Mouse (Mus musculus) embryonic fibroblast, embryonic 13.5 days (primary cell): ENCODE data around the gene Cib1.

Experiments used
- CTCF ChIP-seq: IDR thresholded peaks from 2 replicates; pipeline ENCODE4 v1.5.1; 2011; ENCODE audit warnings: mild to moderate bottlenecking, control low read depth, low read length, moderate library complexity, borderline replicate concordance; ENCODE audit not compliant: insufficient read depth
- POLR2A ChIP-seq: IDR thresholded peaks from 2 replicates; pipeline ENCODE4 v1.6.1; 2011; ENCODE audit warnings: low read depth, mild to moderate bottlenecking, control low read depth, low read length, moderate library complexity

DNA sequence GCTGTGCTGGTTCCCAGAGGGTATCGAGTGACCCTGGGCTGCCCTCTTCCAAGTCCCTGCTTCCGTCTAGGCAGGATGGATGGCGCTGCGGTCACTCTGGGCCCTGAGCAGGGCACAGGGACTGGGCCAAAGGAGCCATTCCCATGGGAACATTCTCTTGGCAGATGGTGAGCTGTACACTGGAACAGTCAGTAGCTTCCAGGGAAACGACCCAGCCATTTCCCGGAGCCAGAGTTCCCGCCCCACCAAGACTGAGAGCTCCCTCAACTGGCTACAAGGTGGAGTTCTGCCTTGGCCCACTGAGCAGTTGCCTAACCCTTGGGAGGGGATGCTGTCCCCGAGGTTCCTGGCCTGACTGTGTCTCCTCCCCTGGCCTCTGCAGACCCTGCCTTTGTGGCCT, 16.0 kb downstream of the Cib1 start:
- TF ChIP-seq POLR2A (no peak), CTCF (no peak)
